Mouse (Mus musculus) liver, embryonic 12.5 days (tissue): ENCODE results near the gene Arid1b. TPM values are rescaled to one million over a fixed set of nuclear protein-coding genes. Genes with fewer than 3 reads are reported as not detected.
A peak's percentile ranks its signal among the peaks of the same experiment; 100 is the strongest.

ENCODE experiments used
- ATAC-seq: fragments of 200-750 bp; cut with Nextera tagmentation; 2 replicates; pipeline ENCODE4 v1.8.0; 2017; ENCODE audit warnings: moderate number of reproducible peaks, mild to moderate bottlenecking, moderate library complexity
- H3K27ac ChIP-seq: fragments of 300-500 bp; sonication (generic); 2 replicates; pipeline ENCODE4 v1.5.1; 2016; ENCODE audit warnings: mild to moderate bottlenecking
- H3K27me3 ChIP-seq: fragments of 300-500 bp; sonication (generic); replicated peaks from 2 replicates; pipeline ENCODE4 v1.6.1; 2016; ENCODE audit warnings: mild to moderate bottlenecking, moderate library complexity
- H3K36me3 ChIP-seq: fragments of 300-500 bp; sonication (generic); 2 replicates; pipeline ENCODE4 v1.6.1; 2016; ENCODE audit warnings: mild to moderate bottlenecking, moderate library complexity
- H3K4me1 ChIP-seq: fragments of 300-500 bp; sonication (generic); 2 replicates; pipeline ENCODE4 v1.6.1; 2016
- H3K4me2 ChIP-seq: fragments of 300-500 bp; sonication (generic); 2 replicates; pipeline ENCODE4 v1.6.1; 2016; ENCODE audit warnings: mild to moderate bottlenecking, moderate library complexity
- H3K4me3 ChIP-seq: fragments of 300-500 bp; sonication (generic); 2 replicates; pipeline ENCODE4 v1.5.1; 2016; ENCODE audit warnings: mild to moderate bottlenecking, moderate library complexity
- H3K9ac ChIP-seq: fragments of 300-500 bp; sonication (generic); 2 replicates; pipeline ENCODE4 v1.6.1; 2016; ENCODE audit warnings: mild to moderate bottlenecking, moderate library complexity
- H3K9me3 ChIP-seq: fragments of 300-500 bp; sonication (generic); replicated peaks from 2 replicates; pipeline ENCODE4 v1.6.1; 2016; ENCODE audit warnings: mild to moderate bottlenecking, moderate library complexity
- WGBS: fragments of 180-500 bp; shearing (Covaris S2); methylation state at CpG from one replicate; pipeline ENCODE4 v1.1.7; 2016; ENCODE audit not compliant: insufficient replicate concordance; 5-methylcytosine and 5-hydroxymethylcytosine counted together
- polyA plus RNA-seq: library from polyadenylated mRNA; unstranded; fragments of >200 nt; fragmentation: Nextera tagmentation; extraction: Ambion mirVana; gene quantifications from 2 replicates; pipeline ENCODE4 v1.2.1, GENCODE M21; 2016

Gene Arid1b
- polyA plus RNA-seq, 1 experiment from 2014 or later, result 5.5 TPM

DNA sequence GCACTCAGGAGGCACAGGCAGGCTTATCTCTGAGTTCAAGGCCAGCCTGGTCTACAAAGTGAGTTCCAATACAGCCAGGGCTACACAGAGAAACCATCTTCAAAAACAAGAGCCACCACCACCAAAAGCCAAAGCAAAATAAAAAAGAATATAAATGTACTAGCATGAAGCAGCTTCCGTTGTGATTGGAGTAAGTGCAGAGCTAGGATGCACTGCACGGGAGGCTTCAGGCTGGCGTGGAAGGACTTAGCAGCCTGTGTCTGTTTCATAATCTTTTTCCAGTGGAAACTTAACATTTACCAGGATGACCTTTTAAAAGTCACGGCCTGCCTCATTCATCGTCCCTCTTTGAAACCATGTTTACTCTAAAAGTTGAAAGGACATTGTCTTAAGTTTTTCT, 67.5 kb downstream of the Arid1b start:
- no peak for ATAC-seq
- WGBS, result 76% methylated on average over 5 of the region's 5 CpGs
- no peaks in the 10 kb centered on the region for H3K27me3 ChIP-seq
- H3K9ac ChIP-seq, result no peak overlapping the region
- H3K9me3 ChIP-seq, result no peaks in the 10 kb centered on the region
- H3K4me2 ChIP-seq, result no peak overlapping the region
- H3K36me3 ChIP-seq, result no peaks in the 10 kb centered on the region
- no peak overlapping the region for H3K4me3 ChIP-seq
- peaks cover 62% of the 10 kb centered on the region for H3K4me1 ChIP-seq
- no peak overlapping the region for H3K27ac ChIP-seq

DNA sequence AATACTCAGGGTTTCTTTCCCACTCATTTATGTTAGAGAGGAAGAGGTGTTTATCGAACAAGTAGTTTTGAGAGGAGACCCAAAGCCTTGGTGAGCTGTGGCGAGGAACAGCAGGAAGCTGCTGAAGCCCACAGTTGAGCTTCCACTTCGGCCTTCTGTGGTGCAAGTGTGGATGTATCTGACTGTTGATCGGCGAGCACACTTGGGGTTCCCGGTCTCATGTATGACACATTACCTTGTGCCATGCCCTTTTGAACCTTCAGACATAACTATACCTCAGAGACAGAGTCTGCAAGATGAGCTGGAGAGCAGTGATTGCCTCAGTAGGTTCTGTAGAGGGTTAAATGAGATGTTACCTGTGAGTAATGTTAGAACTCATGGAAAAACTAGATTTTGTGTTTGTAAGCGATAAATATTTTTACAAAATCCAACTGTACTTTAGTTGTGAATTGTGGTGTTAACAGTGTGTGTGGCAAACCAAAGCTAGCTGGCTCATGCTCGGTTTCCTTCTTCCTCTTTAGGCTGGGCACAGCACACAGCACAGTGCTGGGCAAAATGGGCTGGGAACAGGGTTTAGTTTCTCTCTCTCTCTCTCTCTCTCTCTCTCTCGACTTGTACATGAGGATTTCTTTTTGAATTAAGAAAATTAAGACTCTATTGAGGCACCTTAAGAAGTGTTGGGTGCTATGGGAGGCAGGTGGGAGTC, 69.5 kb downstream of the Arid1b start:
- WGBS, result 55% methylated on average over 9 of the region's 9 CpGs
- no peak overlapping the region for H3K27ac ChIP-seq
- H3K36me3 ChIP-seq, result no peaks in the 10 kb centered on the region
- peaks cover 62% of the 10 kb centered on the region for H3K4me1 ChIP-seq
- no peaks in the 10 kb centered on the region for H3K9me3 ChIP-seq
- no peak overlapping the region for H3K9ac ChIP-seq
- ATAC-seq, result no peak
- H3K4me2 ChIP-seq, result no peak overlapping the region
- H3K4me3 ChIP-seq, result no peak overlapping the region
- H3K27me3 ChIP-seq, result no peaks in the 10 kb centered on the region

DNA sequence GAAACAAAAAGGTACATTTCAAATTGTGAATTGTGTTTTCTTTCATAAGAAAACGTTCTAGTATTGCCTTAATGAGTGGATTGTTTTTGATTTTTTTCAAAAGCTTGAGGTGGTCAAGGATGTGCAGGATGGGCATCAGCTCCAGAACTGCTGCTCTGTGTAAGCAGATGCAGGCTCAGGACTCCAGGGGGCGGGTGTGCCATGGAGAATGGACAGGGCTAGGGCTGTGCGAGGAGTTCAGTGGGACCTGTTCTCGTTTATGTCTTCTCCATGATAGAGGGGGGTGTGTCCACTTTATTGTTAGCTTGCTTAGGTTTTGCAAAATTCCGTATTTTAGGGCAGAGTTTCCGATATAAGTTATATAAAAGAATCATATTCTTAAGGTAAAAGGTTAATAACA, 70.6 kb downstream of the Arid1b start:
- no peaks in the 10 kb centered on the region for H3K9me3 ChIP-seq
- H3K4me1 ChIP-seq, result peaks cover 62% of the 10 kb centered on the region
- no peak overlapping the region for H3K4me2 ChIP-seq
- H3K27me3 ChIP-seq, result no peaks in the 10 kb centered on the region
- no peak overlapping the region for H3K27ac ChIP-seq
- ATAC-seq, result peak; percentile 57; the same call in 1 of the 2 replicates
- no peak overlapping the region for H3K9ac ChIP-seq
- H3K4me3 ChIP-seq, result no peak overlapping the region
- 71% methylated on average over 6 of the region's 6 CpGs for WGBS
- no peaks in the 10 kb centered on the region for H3K36me3 ChIP-seq

DNA sequence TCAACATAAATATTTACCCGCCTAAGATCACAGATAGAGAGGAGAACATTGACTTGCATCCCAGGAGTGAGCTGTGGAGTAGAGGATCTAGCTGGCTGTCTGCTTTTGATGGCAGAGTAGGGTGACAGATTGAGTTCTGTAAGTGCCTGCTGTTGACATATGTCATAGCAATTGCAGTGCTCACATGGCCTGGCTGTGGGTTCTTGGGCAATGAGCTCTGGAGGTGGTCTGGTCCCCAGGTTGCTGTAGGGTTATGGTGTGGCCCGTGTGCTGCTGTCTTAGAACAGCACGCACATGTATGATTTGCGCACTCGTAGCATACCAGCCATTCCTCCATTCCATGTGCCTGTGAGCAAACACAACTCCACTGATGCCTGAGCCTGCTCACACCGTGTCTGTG, 71.1 kb downstream of the Arid1b start:
- no peak for ATAC-seq
- H3K27ac ChIP-seq, result no peak overlapping the region
- H3K4me3 ChIP-seq, result no peak overlapping the region
- H3K9me3 ChIP-seq, result no peaks in the 10 kb centered on the region
- H3K4me2 ChIP-seq, result no peak overlapping the region
- no peaks in the 10 kb centered on the region for H3K27me3 ChIP-seq
- H3K4me1 ChIP-seq, result peaks cover 62% of the 10 kb centered on the region
- H3K36me3 ChIP-seq, result no peaks in the 10 kb centered on the region
- H3K9ac ChIP-seq, result no peak overlapping the region
- 85% methylated on average over 6 of the region's 6 CpGs for WGBS

DNA sequence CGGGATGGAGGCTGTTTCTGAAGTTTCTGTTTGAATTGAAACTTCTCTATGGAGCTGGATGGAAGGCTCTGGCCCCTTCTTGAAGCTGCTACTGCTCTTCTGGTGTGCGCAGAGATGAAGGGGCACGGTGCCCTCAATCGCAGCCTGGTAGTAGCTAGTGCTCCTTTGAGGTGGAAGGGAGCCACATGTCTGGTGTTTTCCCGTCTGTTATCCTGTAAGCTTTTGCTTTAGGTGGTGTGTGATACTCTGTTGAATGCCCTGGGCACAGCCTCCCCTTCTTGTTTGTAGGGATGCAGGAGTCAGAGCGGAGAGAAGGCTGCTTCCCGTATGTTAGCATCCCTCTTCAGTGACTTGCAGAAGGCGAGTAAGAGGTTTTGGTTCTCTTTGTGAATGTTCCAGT, 72.7 kb downstream of the Arid1b start:
- H3K36me3 ChIP-seq, result 0 out of 2 replicates have a peak, but pooled peaks cover 5% of the 10 kb centered on the region
- 80% methylated on average over 8 of the region's 8 CpGs for WGBS
- H3K9ac ChIP-seq, result no peak overlapping the region
- H3K27me3 ChIP-seq, result no peaks in the 10 kb centered on the region
- H3K4me3 ChIP-seq, result no peak overlapping the region
- ATAC-seq, result no peak
- peaks cover 62% of the 10 kb centered on the region for H3K4me1 ChIP-seq
- H3K27ac ChIP-seq, result peak overlapping the region; percentile 9; the same call in 1 of the 2 replicates
- H3K4me2 ChIP-seq, result no peak overlapping the region
- no peaks in the 10 kb centered on the region for H3K9me3 ChIP-seq

DNA sequence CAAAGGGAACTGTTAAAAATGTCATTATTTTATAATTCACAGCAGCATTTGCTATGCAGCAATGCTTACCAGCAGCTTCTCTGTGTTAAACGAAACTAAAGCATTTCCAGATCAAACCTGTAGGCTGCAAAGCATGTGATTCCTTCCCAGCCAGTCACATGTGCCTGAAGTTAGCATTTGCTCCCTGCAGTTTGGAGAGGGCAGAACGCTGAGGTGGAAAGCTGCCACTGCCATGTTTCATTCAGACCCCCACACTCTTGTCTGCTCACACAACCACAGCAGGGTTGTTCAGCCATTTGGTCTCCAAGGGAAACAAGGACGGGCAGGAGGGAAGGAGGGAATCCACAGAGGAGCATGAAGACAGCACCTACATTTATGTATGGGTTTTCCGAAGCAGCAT, 73.1 kb downstream of the Arid1b start:
- no peak overlapping the region for H3K4me3 ChIP-seq
- WGBS, result 71% methylated on average over 4 of the region's 4 CpGs
- peaks cover 65% of the 10 kb centered on the region for H3K4me1 ChIP-seq
- H3K4me2 ChIP-seq, result no peak overlapping the region
- no peaks in the 10 kb centered on the region for H3K27me3 ChIP-seq
- no peak overlapping the region for H3K27ac ChIP-seq
- no peak overlapping the region for H3K9ac ChIP-seq
- 0 out of 2 replicates have a peak, but pooled peaks cover 6% of the 10 kb centered on the region for H3K36me3 ChIP-seq
- ATAC-seq, result no peak
- no peaks in the 10 kb centered on the region for H3K9me3 ChIP-seq

DNA sequence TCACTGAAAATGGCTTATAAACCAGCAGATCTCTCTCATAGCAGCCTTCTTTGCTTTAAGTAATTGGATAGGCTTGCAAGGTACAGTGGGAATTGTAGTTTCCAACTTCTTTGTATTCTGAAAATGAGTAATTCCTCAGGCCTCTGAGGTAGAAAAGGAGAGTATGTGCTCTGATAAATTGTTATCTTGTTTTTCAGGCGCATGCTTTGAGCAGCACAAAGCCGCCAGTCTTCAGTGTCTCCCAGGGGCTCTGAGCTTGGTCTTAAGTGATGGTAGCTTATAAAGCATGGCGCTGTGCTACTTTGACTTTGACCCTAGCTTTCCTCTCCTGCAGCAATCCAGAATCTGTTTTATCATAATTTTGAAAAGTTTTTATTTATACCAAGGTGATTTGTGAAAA, 76.3 kb downstream of the Arid1b start:
- WGBS, result 25% methylated on average over 3 of the region's 3 CpGs
- H3K4me2 ChIP-seq, result peak overlapping the region; percentile 19; the same call in 1 of the 2 replicates
- H3K9ac ChIP-seq, result peak overlapping the region; percentile 37; the same call in 1 of the 2 replicates
- no peaks in the 10 kb centered on the region for H3K9me3 ChIP-seq
- peak overlapping the region; percentile 64 for H3K27ac ChIP-seq
- peak; percentile 78 for ATAC-seq
- H3K27me3 ChIP-seq, result no peaks in the 10 kb centered on the region
- H3K36me3 ChIP-seq, result peaks cover 8% of the 10 kb centered on the region; the same call in 1 of the 2 replicates
- peaks cover 64% of the 10 kb centered on the region for H3K4me1 ChIP-seq
- no peak overlapping the region for H3K4me3 ChIP-seq

DNA sequence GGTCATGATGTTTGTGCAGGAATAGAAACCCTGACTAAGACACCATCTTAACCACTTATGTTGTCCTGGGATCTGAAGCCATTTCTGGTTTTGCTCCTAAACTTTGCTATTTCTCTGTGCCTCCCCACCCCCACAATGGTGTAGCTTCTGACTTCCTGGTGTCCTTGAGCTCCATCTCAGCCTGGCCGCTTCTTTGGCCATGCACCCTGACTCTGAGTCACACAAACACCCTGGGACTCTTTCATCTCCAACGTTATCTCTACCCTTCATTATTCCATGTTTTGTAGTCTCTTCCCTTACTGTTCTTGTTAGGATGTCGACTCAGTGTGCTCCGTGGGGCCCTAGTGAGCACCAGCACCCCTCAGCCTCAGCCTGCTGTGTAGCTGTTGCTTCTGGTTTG, 78.4 kb downstream of the Arid1b start:
- no peaks in the 10 kb centered on the region for H3K9me3 ChIP-seq
- ATAC-seq, result no peak
- no peaks in the 10 kb centered on the region for H3K27me3 ChIP-seq
- H3K4me3 ChIP-seq, result no peak overlapping the region
- no peak overlapping the region for H3K27ac ChIP-seq
- H3K9ac ChIP-seq, result no peak overlapping the region
- H3K4me2 ChIP-seq, result no peak overlapping the region
- H3K4me1 ChIP-seq, result peaks cover 55% of the 10 kb centered on the region
- peaks cover 8% of the 10 kb centered on the region; the same call in 1 of the 2 replicates for H3K36me3 ChIP-seq
- 54% methylated on average over 4 of the region's 4 CpGs for WGBS

DNA sequence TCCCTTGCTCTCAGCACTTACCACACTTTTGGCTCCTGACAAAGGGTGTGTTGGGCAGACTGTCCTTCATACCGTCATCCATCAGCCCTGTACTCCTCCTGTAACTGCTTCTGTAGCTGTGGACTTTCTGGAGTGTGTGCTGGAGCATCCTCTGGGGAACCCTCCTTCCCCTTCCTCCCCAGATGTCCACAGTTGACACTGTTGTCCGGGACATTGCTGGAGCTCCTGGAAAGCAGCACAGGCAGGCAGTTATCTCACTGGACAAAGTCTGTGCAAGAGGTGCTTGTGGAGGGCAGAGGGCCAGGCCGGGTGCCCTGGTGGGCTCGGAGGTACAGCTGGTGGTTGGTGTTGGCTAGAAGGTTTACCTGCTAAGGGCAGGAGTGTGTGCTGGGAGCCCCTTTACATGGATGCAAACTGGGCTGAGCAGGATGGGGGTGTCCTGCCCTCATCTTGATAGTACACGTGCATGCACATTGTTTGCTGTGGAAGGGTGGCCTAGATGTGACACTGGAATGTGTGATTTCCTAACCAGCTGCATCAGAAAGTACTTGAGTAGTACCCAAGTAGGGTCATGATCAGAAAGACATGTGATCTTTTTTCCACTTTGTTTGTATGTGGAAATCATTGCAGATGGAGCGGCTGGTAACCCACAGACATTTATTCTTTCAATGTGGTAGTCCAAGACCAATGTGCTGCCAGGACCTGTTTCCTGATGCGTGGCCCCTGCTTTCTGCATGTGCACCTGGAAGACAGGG, 80.8 kb downstream of the Arid1b start:
- Histone ChIP-seq H3K27me3 (no peaks in the 10 kb centered on the region), H3K9ac (no peak overlapping the region), H3K27ac (no peak overlapping the region), H3K9me3 (no peaks in the 10 kb centered on the region), H3K4me3 (no peak overlapping the region), H3K4me1 (peaks cover 45% of the 10 kb centered on the region), H3K4me2 (no peak overlapping the region), H3K36me3 (peaks cover 8% of the 10 kb centered on the region; the same call in 1 of the 2 replicates)
- ATAC-seq, result no peak
- 72% methylated on average over 7 of the region's 7 CpGs for WGBS

DNA sequence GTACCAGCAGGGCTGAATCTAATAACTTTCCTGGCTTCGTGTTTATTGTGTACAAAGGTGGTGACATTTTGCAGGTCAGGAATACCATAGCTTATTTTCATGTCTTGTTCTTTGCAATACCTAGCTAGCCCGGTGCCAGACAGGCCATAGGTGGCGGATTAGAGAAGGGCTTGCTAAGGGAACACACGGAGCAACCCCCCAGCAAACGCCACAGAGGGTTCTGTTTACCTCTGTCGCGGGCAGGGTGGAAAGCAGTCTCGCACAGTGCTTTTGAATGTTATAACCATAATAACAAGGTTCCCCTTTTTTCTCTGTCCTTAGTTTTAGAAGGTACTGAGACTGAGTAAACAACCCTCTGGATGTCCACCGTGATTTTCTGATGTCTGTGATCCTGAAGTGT, 83.9 kb downstream of the Arid1b start:
- H3K27ac ChIP-seq, result no peak overlapping the region
- H3K4me3 ChIP-seq, result no peak overlapping the region
- no peaks in the 10 kb centered on the region for H3K9me3 ChIP-seq
- 66% methylated on average over 9 of the region's 9 CpGs for WGBS
- no peak for ATAC-seq
- H3K9ac ChIP-seq, result no peak overlapping the region
- H3K27me3 ChIP-seq, result no peaks in the 10 kb centered on the region
- H3K4me2 ChIP-seq, result no peak overlapping the region
- peaks cover 52% of the 10 kb centered on the region for H3K4me1 ChIP-seq
- H3K36me3 ChIP-seq, result peaks cover 2% of the 10 kb centered on the region; the same call in 1 of the 2 replicates

DNA sequence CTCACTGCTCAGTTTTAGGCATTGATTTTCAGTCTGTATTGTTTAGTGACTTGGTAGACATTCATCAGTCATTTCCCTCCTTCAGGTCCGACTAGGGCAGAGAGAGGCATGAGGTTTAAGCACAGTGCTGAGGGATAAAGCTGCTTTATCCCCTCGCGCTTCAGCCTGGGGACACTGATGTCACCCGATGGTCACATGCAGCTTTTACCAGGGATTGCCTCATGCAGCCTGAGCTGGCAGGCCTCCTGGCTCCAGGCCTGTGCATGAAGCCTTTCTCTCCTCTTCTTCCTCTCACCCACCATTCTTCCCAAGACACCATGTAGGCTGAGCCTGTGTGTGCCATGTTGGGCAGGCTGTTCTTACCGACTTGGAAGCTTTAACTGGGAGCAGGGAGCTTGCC, 84.4 kb downstream of the Arid1b start:
- WGBS, result 74% methylated on average over 5 of the region's 5 CpGs
- no peak for ATAC-seq
- Histone ChIP-seq H3K27ac (no peak overlapping the region), H3K4me2 (no peak overlapping the region), H3K9me3 (no peaks in the 10 kb centered on the region), H3K27me3 (no peaks in the 10 kb centered on the region), H3K4me1 (peaks cover 54% of the 10 kb centered on the region), H3K9ac (no peak overlapping the region), H3K4me3 (no peak overlapping the region), H3K36me3 (peaks cover 1% of the 10 kb centered on the region; the same call in 1 of the 2 replicates)

DNA sequence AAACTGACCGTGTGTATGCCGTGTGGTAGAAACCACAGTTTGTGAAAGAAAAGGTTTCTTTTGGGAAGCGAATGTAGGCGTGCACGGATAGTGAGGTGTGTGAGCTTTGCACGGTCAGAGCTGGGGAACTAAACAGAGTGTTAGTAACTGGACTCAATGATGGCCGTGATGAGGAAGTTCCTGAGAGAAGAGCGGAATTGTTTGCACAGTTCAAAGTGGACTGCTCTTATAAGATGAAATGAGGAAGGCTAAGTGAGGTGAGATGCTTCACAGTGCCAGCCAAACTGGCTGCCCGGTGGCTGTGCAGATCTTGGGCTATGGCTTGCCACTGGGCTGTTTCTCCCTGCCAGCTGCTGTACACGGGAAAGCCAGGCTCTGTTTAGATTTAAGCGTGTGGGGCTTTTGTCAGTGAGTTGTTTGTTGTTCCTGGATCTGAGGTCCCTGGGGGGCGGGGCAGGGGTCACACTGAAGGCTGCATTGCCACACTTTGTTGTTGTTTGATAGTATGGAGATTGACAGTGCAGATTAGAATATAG, 86.8 kb downstream of the Arid1b start:
- H3K4me1 ChIP-seq, result peaks cover 76% of the 10 kb centered on the region
- no peak overlapping the region for H3K27ac ChIP-seq
- H3K36me3 ChIP-seq, result no peaks in the 10 kb centered on the region
- H3K27me3 ChIP-seq, result no peaks in the 10 kb centered on the region
- H3K4me3 ChIP-seq, result no peak overlapping the region
- 49% methylated on average over 12 of the region's 12 CpGs for WGBS
- H3K4me2 ChIP-seq, result no peak overlapping the region
- H3K9ac ChIP-seq, result no peak overlapping the region
- no peak for ATAC-seq
- H3K9me3 ChIP-seq, result no peaks in the 10 kb centered on the region
